Mouse (Mus musculus) limb, embryonic 14.5 days (tissue): ENCODE measurements around the gene Ptk7. TPM values are rescaled to one million over a fixed set of nuclear protein-coding genes. Genes with fewer than 3 reads are reported as not detected.
"Not testable (repeated sequence)": the region's sequence is repeated elsewhere in the genome, so short reads cannot be mapped to it uniquely, and the experiment has no call there.

Experiments
- ATAC-seq: fragments of 200-750 bp; cut with Nextera tagmentation; 2 replicates; pipeline ENCODE4 v1.8.0; 2017; ENCODE audit warnings: low read depth, moderate number of reproducible peaks, moderate TSS enrichment; ENCODE audit not compliant: low FRiP score
- DNase-seq: peaks from one replicate; pipeline ENCODE4 v3.0.0-alpha.2; 2015; ENCODE audit warnings: low spot score
- H3K27ac ChIP-seq: fragments of 300-500 bp; sonication (generic); replicated peaks from 2 replicates; pipeline ENCODE4 v1.5.1; 2014; ENCODE audit warnings: low read depth, mild to moderate bottlenecking, low read length, moderate library complexity, mixed read lengths
- H3K27me3 ChIP-seq: fragments of 300-500 bp; sonication (generic); 2 replicates; pipeline ENCODE4 v1.6.1; 2014; ENCODE audit warnings: low read length, mixed read lengths; ENCODE audit not compliant: control insufficient read depth, insufficient read depth
- H3K36me3 ChIP-seq: fragments of 300-500 bp; sonication (generic); 2 replicates; pipeline ENCODE4 v1.6.1; 2014; ENCODE audit warnings: mild to moderate bottlenecking, low read length, moderate library complexity, mixed read lengths; ENCODE audit not compliant: control insufficient read depth, insufficient read depth
- H3K4me1 ChIP-seq: fragments of 300-500 bp; sonication (generic); 2 replicates; pipeline ENCODE4 v1.6.1; 2014; ENCODE audit warnings: antibody characterized with exemption, low read length, mixed read lengths; ENCODE audit not compliant: control insufficient read depth, insufficient read depth
- H3K4me2 ChIP-seq: fragments of 300-500 bp; sonication (generic); replicated peaks from 2 replicates; pipeline ENCODE4 v1.6.1; 2014; ENCODE audit warnings: low read depth, mild to moderate bottlenecking, low read length, moderate library complexity; ENCODE audit not compliant: severe bottlenecking
- H3K4me3 ChIP-seq: fragments of 300-500 bp; sonication (generic); replicated peaks from 2 replicates; pipeline ENCODE4 v1.5.1; 2014; ENCODE audit warnings: low read length
- H3K9ac ChIP-seq: fragments of 300-500 bp; sonication (generic); 2 replicates; pipeline ENCODE4 v1.6.1; 2014; ENCODE audit warnings: mild to moderate bottlenecking, low read depth, low read length, moderate library complexity; ENCODE audit not compliant: severe bottlenecking
- H3K9me3 ChIP-seq: fragments of 300-500 bp; sonication (generic); 2 replicates; pipeline ENCODE4 v1.6.1; 2016; ENCODE audit warnings: low read length; ENCODE audit not compliant: control insufficient read depth
- POLR2A ChIP-seq: fragments of 200-500 bp; IDR thresholded peaks from 2 replicates; pipeline ENCODE4 v1.8.0; 2012; ENCODE audit warnings: inconsistent platforms, mild to moderate bottlenecking, moderate library complexity, borderline replicate concordance; ENCODE audit not compliant: insufficient read depth, insufficient read length; ENCODE audit errors: extremely low read depth
- WGBS: fragments of 180-500 bp; shearing (Covaris S2); extraction: QIAGEN DNeasy Blood & Tissue Kit; methylation state at CpG from one replicate; pipeline ENCODE4 v1.1.7; 2014; 5-methylcytosine and 5-hydroxymethylcytosine counted together
- polyA plus RNA-seq, 2 experiments: library from polyadenylated mRNA; depleted of rRNA in 1 of 2; stranded (reverse) in 1 of 2; unstranded in 1 of 2; fragments of >200 nt; fragmentation: Nextera tagmentation in 1 of 2; extraction: Ambion mirVana in 1 of 2; gene quantifications; 2 replicates each; pipeline versions ENCODE4 v1.2.1 to v1.2.3; 2012 to 2014

Gene Ptk7
- polyA plus RNA-seq, 2 experiments: 73.8 to 89.4 TPM

DNA sequence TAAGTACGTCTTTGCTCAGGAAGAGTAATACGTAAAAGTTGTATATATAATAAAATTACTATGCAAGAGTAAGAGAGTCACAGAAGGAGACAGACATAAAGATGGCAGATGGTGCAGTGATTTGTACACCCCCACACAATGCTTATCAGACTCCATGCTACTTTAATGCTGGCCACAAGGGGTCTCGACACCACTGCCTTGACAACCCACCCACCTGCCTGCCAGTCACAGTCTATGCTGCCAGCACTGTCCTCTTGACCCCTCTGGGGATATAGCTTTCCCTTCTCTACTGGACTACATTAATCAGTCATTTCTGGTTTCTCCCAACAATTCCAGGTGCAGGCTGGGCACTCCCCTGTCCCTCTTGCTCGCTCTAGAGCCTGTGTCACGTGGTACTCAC lies 50.7 kb downstream of the Ptk7 start:
- Histone ChIP-seq H3K9me3 (no peaks in the 10 kb centered on the region), H3K4me2 (no peak overlapping the region), H3K27me3 (no peaks in the 10 kb centered on the region), H3K36me3 (peaks cover 85% of the 10 kb centered on the region), H3K27ac (no peak overlapping the region), H3K9ac (no peak overlapping the region), H3K4me3 (no peak overlapping the region), H3K4me1 (no peaks in the 10 kb centered on the region)
- 77% methylated on average over 5 of the region's 5 CpGs for WGBS
- TF ChIP-seq POLR2A: no peak
- DNase-seq (no peak), ATAC-seq (no peak)

DNA sequence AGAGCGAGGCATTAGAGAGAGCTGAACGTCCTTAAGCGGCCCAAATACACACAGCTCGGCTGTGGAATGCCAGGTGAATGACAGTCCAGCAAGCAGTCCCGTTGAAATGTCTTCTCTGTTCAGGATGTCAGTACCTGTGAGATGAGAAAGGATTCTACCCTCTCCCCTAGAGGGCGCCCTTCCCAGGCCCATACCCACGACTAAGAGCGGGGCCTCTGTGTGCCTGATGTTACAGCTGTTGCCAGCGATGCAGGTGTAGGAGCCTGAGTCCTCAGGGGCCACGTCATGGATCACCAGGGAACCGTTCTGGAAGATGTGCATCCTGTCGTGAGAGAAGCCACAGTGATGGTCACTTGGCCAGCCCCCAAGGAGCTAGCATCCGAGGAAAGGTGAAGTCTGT lies 53.2 kb downstream of the Ptk7 start:
- H3K27me3 ChIP-seq: no peaks in the 10 kb centered on the region
- TF ChIP-seq POLR2A: no peak
- no peak overlapping the region for H3K4me3 ChIP-seq
- H3K27ac ChIP-seq: no peak overlapping the region
- WGBS: 85% methylated on average over 13 of the region's 13 CpGs
- no peak for DNase-seq
- no peak for ATAC-seq
- no peak overlapping the region for H3K9ac ChIP-seq
- H3K36me3 ChIP-seq: peaks cover 91% of the 10 kb centered on the region
- no peak overlapping the region for H3K4me2 ChIP-seq
- no peaks in the 10 kb centered on the region for H3K9me3 ChIP-seq
- no peaks in the 10 kb centered on the region for H3K4me1 ChIP-seq

DNA sequence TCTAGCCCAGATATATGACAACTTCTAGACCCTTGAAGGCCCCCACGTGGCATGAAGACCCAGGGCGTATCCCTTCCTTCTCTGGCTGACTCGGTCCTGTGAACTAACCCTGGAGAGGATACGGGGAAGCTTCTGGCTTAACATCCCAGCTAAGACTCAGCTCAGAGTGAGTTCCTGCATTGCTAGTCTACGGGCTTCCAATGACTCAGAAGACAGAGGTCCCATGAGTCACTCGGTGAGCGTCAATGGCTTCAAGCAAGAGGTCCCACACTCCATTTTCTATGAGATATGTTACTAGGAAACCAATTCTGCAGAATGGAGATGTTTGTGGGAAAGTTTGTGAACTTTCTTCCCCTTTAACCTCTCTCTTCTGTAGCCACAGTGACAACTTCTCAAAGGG lies 54.8 kb downstream of the Ptk7 start:
- Histone ChIP-seq H3K9me3 (no peaks in the 10 kb centered on the region), H3K27ac (no peak overlapping the region), H3K36me3 (peaks cover 91% of the 10 kb centered on the region), H3K9ac (no peak overlapping the region), H3K4me2 (no peak overlapping the region), H3K4me1 (no peaks in the 10 kb centered on the region), H3K27me3 (no peaks in the 10 kb centered on the region), H3K4me3 (no peak overlapping the region)
- 95% methylated on average over 7 of the region's 7 CpGs for WGBS
- no peak for DNase-seq
- TF ChIP-seq POLR2A: no peak
- ATAC-seq: no peak

DNA sequence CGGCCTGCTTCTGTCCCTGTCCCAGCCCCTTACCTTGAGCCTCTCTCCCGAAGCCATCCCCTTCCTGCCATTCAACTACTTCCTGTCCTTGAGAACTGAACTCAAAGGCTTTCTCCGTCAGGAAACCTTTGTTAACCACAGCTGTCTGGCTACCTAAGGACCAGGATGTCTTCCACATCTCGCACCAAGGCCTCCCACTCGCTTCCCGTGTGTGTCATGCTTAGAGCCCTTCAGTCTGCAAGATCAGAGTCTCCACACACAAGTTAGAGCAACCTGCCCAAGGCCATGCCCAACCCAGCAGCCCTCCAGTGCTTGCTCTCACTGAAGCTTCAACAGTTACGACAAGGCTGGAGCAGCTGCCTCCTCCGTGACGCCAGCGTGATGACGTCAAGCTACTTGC lies 58.3 kb downstream of the Ptk7 start:
- WGBS: 90% methylated on average over 11 of the region's 11 CpGs
- Histone ChIP-seq H3K4me2 (no peak overlapping the region), H3K36me3 (peaks cover 94% of the 10 kb centered on the region), H3K9ac (no peak overlapping the region), H3K27me3 (no peaks in the 10 kb centered on the region), H3K27ac (no peak overlapping the region), H3K9me3 (no peaks in the 10 kb centered on the region), H3K4me1 (no peaks in the 10 kb centered on the region), H3K4me3 (no peak overlapping the region)
- no peak for TF ChIP-seq POLR2A
- no peak for ATAC-seq
- DNase-seq: no peak

DNA sequence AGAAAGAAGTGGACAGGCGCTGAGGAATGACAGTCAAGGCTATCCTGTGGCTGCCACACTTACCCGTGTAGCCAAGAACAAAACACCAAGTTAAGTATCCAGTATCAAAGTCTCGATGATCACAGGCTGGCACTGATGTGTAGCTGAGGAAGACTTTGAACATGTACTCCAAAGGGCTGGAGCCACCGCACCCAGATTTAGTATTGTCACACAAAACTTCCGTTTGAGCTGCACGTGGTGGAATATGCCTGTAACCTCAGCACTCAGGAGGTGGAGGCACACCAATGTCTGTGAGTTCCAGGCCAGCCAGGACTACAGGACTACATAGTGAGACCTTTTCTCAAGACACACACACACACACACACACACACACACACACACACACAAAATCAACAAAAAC lies 70.2 kb downstream of the Ptk7 start:
- peaks cover 11% of the 10 kb centered on the region for H3K36me3 ChIP-seq
- TF ChIP-seq POLR2A: no peak
- H3K9ac ChIP-seq: no peak overlapping the region
- peaks cover 12% of the 10 kb centered on the region for H3K4me1 ChIP-seq
- DNase-seq: no peak
- H3K9me3 ChIP-seq: no peaks in the 10 kb centered on the region
- H3K27ac ChIP-seq: no peak overlapping the region
- WGBS: 93% methylated on average over 6 of the region's 6 CpGs
- ATAC-seq: no peak
- no peaks in the 10 kb centered on the region for H3K27me3 ChIP-seq
- H3K4me2 ChIP-seq: no peak overlapping the region
- H3K4me3 ChIP-seq: no peak overlapping the region

DNA sequence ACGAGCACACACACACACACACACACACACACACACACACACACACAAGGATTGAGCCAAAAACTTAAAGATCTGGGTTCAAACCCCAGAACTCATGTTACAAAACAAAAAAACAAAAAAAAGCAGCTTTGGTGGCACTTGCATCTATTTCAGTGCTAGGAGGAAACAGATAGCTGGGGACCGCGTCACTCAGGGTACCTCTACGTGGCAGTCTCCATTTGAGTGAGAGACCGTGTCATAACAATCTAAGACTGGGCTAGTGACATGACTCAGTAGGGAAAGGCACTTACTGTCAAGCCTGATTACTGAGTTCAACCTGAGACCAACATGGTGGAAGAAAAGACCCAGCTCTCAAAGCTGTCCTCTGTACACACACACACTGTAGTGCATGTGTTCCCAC lies 71.2 kb downstream of the Ptk7 start:
- 81% methylated on average over 5 of the region's 5 CpGs for WGBS
- no peak for ATAC-seq
- DNase-seq: no peak
- no peak for TF ChIP-seq POLR2A
- H3K9ac ChIP-seq: no peak overlapping the region
- H3K9me3 ChIP-seq: no peaks in the 10 kb centered on the region
- peaks cover 4% of the 10 kb centered on the region; the same call in 1 of the 2 replicates for H3K36me3 ChIP-seq
- H3K4me3 ChIP-seq: no peak overlapping the region
- H3K27ac ChIP-seq: no peak overlapping the region
- peaks cover 22% of the 10 kb centered on the region for H3K4me1 ChIP-seq
- no peak overlapping the region for H3K4me2 ChIP-seq
- no peaks in the 10 kb centered on the region for H3K27me3 ChIP-seq

DNA sequence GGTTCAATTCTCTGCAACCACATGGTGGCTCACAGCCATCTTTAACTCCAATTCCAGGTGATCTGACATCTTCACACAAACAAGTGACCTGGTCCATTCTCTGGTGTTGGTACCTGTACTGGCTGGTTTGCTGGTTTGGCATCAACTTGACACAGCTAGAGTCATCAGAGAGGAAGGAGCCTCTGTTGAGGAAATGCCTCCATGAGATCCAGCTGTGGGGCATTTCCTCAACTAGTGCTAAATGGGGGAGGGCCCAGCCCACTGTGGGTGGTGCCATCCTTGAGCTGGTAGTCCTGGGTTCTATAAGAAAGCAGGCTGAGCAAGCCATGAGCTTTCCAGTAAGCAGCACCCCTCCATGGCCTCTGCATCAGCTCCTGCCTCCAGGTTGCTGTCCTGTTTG lies 72.0 kb downstream of the Ptk7 start:
- peak overlapping the region; percentile 89 for H3K27ac ChIP-seq
- ATAC-seq, H3K27me3 ChIP-seq, H3K9ac ChIP-seq, H3K4me2 ChIP-seq, H3K9me3 ChIP-seq, DNase-seq, H3K36me3 ChIP-seq: not testable (repeated sequence)
- H3K4me3 ChIP-seq: peak overlapping the region; percentile 99; the same call in 1 of the 2 replicates
- peaks cover 28% of the 10 kb centered on the region for H3K4me1 ChIP-seq
